Mouse (Mus musculus): Measurements from ENCODE around the gene Tmem132b.
"Not testable (repeated sequence)": the region's sequence is repeated elsewhere in the genome, so short reads cannot be mapped to it uniquely, and the experiment has no call there.

The Tmem132b gene

GRCm38 (mm10) chr5:125531634-125532033 is at the start of gene Tmem132b:
TSS of gene Tmem132b (plus strand) at chr5:125531774.
- DNase-seq, result peak; percentile 60

- no peak for DNase-seq
Observed at GRCm38 (mm10) chr5:125482474-125482873, 49.1 kb upstream of the Tmem132b start.

GRCm38 (mm10) chr5:125483712-125484611 is 47.6 kb upstream of the Tmem132b start:
- DNase-seq, result no peak

GRCm38 (mm10) chr5:125485031-125485778 is 46.4 kb upstream of the Tmem132b start:
- DNase-seq, result no peak

GRCm38 (mm10) chr5:125486088-125486487 is 45.5 kb upstream of the Tmem132b start:
- DNase-seq, result no peak

GRCm38 (mm10) chr5:125487375-125488115 is 44.0 kb upstream of the Tmem132b start:
- peak; percentile 92 for DNase-seq

GRCm38 (mm10) chr5:125488116-125488455 is 43.5 kb upstream of the Tmem132b start:
- DNase-seq, result peak; percentile 75

- DNase-seq, result not testable (repeated sequence)
Observed at GRCm38 (mm10) chr5:125488953-125489352, 42.6 kb upstream of the Tmem132b start.

GRCm38 (mm10) chr5:125491107-125491506 is 40.5 kb upstream of the Tmem132b start:
- DNase-seq, result no peak

- no peak for DNase-seq
Observed at GRCm38 (mm10) chr5:125492379-125493092, 39.0 kb upstream of the Tmem132b start.

GRCm38 (mm10) chr5:125493093-125493423 is 38.5 kb upstream of the Tmem132b start:
- no peak for DNase-seq

- no peak for DNase-seq
Observed at GRCm38 (mm10) chr5:125495655-125496054, 35.9 kb upstream of the Tmem132b start.

- peak; percentile 75 for DNase-seq
Observed at GRCm38 (mm10) chr5:125497821-125498600, 33.6 kb upstream of the Tmem132b start.

- no peak for DNase-seq
Observed at GRCm38 (mm10) chr5:125501505-125501904, 30.1 kb upstream of the Tmem132b start.

GRCm38 (mm10) chr5:125502186-125502585 is 29.4 kb upstream of the Tmem132b start:
- no peak for DNase-seq

- DNase-seq, result no peak
Observed at GRCm38 (mm10) chr5:125503628-125504027, 27.9 kb upstream of the Tmem132b start.

GRCm38 (mm10) chr5:125504692-125505091 is 26.9 kb upstream of the Tmem132b start:
- DNase-seq, result no peak

- DNase-seq, result no peak
Observed at GRCm38 (mm10) chr5:125505968-125506367, 25.6 kb upstream of the Tmem132b start.

GRCm38 (mm10) chr5:125507582-125507981 is 24.0 kb upstream of the Tmem132b start:
- peak; percentile 35 for DNase-seq

- DNase-seq, result no peak
Observed at GRCm38 (mm10) chr5:125508006-125508405, 23.6 kb upstream of the Tmem132b start.

GRCm38 (mm10) chr5:125509541-125509940 is 22.0 kb upstream of the Tmem132b start:
- peak; percentile 66 for DNase-seq

GRCm38 (mm10) chr5:125515006-125515405 is 16.6 kb upstream of the Tmem132b start:
- no peak for DNase-seq
